Mouse (Mus musculus) MEL (cell line): ENCODE data around the gene Tango6. TPM values are rescaled to one million over a fixed set of nuclear protein-coding genes. Genes with fewer than 3 reads are reported as not detected.

Experiments used
- DNase-seq: peaks from one replicate; pipeline ENCODE4 v3.0.0; 2011; ENCODE audit warnings: low read depth, low spot score
- H3K27ac ChIP-seq: 2 replicates; pipeline ENCODE4 v1.5.1; 2012; ENCODE audit warnings: low read depth, mild to moderate bottlenecking, control low read depth, low read length, moderate library complexity; ENCODE audit not compliant: control insufficient read depth
- H3K27me3 ChIP-seq, 2 experiments: fragments of 150-350 bp in 1 of 2; sonication (generic) in 1 of 2; 2 replicates each; pipeline ENCODE4 v1.6.1; 2012; ENCODE audit warnings: low read length in 2 of 2, mild to moderate bottlenecking in 2 of 2, improper control_type of control experiment in 1 of 2, moderate library complexity in 1 of 2; ENCODE audit not compliant: insufficient read depth in 2 of 2, control insufficient read depth in 1 of 2
- H3K36me3 ChIP-seq, 2 experiments: 2 replicates each; pipeline ENCODE4 v1.6.1; 2012 to 2014; ENCODE audit warnings: low read length in 2 of 2, improper control_type of control experiment in 1 of 2, inconsistent platforms in 1 of 2, mild to moderate bottlenecking in 1 of 2; ENCODE audit not compliant: insufficient read depth in 2 of 2, control insufficient read depth in 1 of 2
- H3K4me1 ChIP-seq, 2 experiments: fragments of 150-350 bp in 1 of 2; sonication (generic) in 1 of 2; 2 replicates each; pipeline ENCODE4 v1.6.1; 2012; ENCODE audit warnings: low read length in 2 of 2, improper control_type of control experiment in 1 of 2, mild to moderate bottlenecking in 1 of 2; ENCODE audit not compliant: insufficient read depth in 2 of 2, control insufficient read depth in 1 of 2
- H3K4me3 ChIP-seq, 2 experiments: fragments of 150-350 bp in 1 of 2; sonication (generic) in 1 of 2; 2 replicates each; pipeline ENCODE4 v1.5.1; 2012; ENCODE audit warnings: low read depth in 2 of 2, low read length in 2 of 2, mild to moderate bottlenecking in 2 of 2, moderate library complexity in 2 of 2, control low read depth in 1 of 2, improper control_type of control experiment in 1 of 2; ENCODE audit not compliant: control insufficient read depth in 1 of 2, insufficient read depth in 1 of 2
- H3K79me2 ChIP-seq: 2 replicates; pipeline ENCODE4 v1.6.1; 2012; ENCODE audit warnings: mild to moderate bottlenecking, low read length, moderate library complexity; ENCODE audit not compliant: control insufficient read depth, poor library complexity, insufficient read depth
- H3K9ac ChIP-seq: 2 replicates; pipeline ENCODE4 v1.6.1; 2012; ENCODE audit warnings: low read depth, mild to moderate bottlenecking, control low read depth, low read length, moderate library complexity; ENCODE audit not compliant: control insufficient read depth, poor library complexity, severe bottlenecking
- H3K9me3 ChIP-seq: fragments of 150-350 bp; sonication (generic); replicated peaks from 2 replicates; pipeline ENCODE4 v1.6.1; 2012; ENCODE audit warnings: mild to moderate bottlenecking, low read length, improper control_type of control experiment, moderate library complexity; ENCODE audit not compliant: insufficient read depth
- CHD1 ChIP-seq: IDR thresholded peaks from 2 replicates; pipeline ENCODE4 v1.6.1; 2012; ENCODE audit warnings: low read depth, mild to moderate bottlenecking, inconsistent platforms, low read length, improper control_type of control experiment
- CTCF ChIP-seq, 3 experiments: IDR thresholded peaks in 2 of 3; conservative IDR thresholded peaks in 1 of 3; 2 replicates each; pipeline ENCODE4 v1.5.1; 2011 to 2012; ENCODE audit warnings: low read length in 3 of 3, low read depth in 2 of 3, mild to moderate bottlenecking in 2 of 3, improper control_type of control experiment in 1 of 3, inconsistent platforms in 1 of 3, mixed read lengths in 1 of 3, moderate library complexity in 1 of 3; ENCODE audit not compliant: control insufficient read depth in 1 of 3, insufficient read depth in 1 of 3, poor library complexity in 1 of 3, severe bottlenecking in 1 of 3
- ELF1 ChIP-seq: IDR thresholded peaks from 2 replicates; pipeline ENCODE4 v1.6.1; 2014; ENCODE audit warnings: low read depth, mild to moderate bottlenecking, inconsistent platforms, low read length, improper control_type of control experiment, moderate library complexity
- EP300 ChIP-seq, 2 experiments: IDR thresholded peaks; 2 replicates each; pipeline ENCODE4 v1.6.1; 2011; ENCODE audit warnings: improper control_type of control experiment in 2 of 2, low read length in 2 of 2, low read depth in 1 of 2, mild to moderate bottlenecking in 1 of 2
- ETS1 ChIP-seq: IDR thresholded peaks from 2 replicates; pipeline ENCODE4 v1.6.1; 2012; ENCODE audit warnings: low read depth, mild to moderate bottlenecking, inconsistent platforms, low read length, improper control_type of control experiment, moderate library complexity
- GABPA ChIP-seq: IDR thresholded peaks from 2 replicates; pipeline ENCODE4 v1.6.1; 2012; ENCODE audit warnings: low read depth, mild to moderate bottlenecking, inconsistent platforms, low read length, improper control_type of control experiment, moderate library complexity
- HCFC1 ChIP-seq: IDR thresholded peaks from 2 replicates; pipeline ENCODE4 v1.6.1; 2012; ENCODE audit warnings: low read depth, mild to moderate bottlenecking, inconsistent platforms, low read length, improper control_type of control experiment, moderate library complexity
- JUND ChIP-seq: IDR thresholded peaks from 2 replicates; pipeline ENCODE4 v1.6.1; 2011; ENCODE audit warnings: low read depth, mild to moderate bottlenecking, improper control_type of control experiment, low read length
- KAT2A ChIP-seq: conservative IDR thresholded peaks from 2 replicates; pipeline ENCODE4 v1.6.1; 2012; ENCODE audit warnings: low read depth, low read length, improper control_type of control experiment, inconsistent platforms
- MAX ChIP-seq: IDR thresholded peaks from 2 replicates; pipeline ENCODE4 v1.6.1; 2011; ENCODE audit warnings: low read length, improper control_type of control experiment
- MAZ ChIP-seq: IDR thresholded peaks from 2 replicates; pipeline ENCODE4 v1.6.1; 2012; ENCODE audit warnings: low read depth, mild to moderate bottlenecking, inconsistent platforms, low read length, improper control_type of control experiment
- MEF2A ChIP-seq: IDR thresholded peaks from 2 replicates; pipeline ENCODE4 v1.6.1; 2014; ENCODE audit warnings: low read depth, mild to moderate bottlenecking, inconsistent platforms, low read length, improper control_type of control experiment; ENCODE audit not compliant: poor library complexity, insufficient replicate concordance, severe bottlenecking; ENCODE audit errors: extremely low read depth
- NELFE ChIP-seq: IDR thresholded peaks from 2 replicates; pipeline ENCODE4 v1.6.1; 2011; ENCODE audit warnings: low read depth, low read length, improper control_type of control experiment
- POLR2A ChIP-seq, 2 experiments: IDR thresholded peaks; 2 replicates each; pipeline ENCODE4 v1.6.1; 2011 to 2012; ENCODE audit warnings: low read length in 2 of 2, mild to moderate bottlenecking in 2 of 2, control low read depth in 1 of 2, improper control_type of control experiment in 1 of 2, low read depth in 1 of 2, moderate library complexity in 1 of 2; ENCODE audit not compliant: control insufficient read depth in 1 of 2, insufficient read depth in 1 of 2, poor library complexity in 1 of 2
- POLR2AphosphoS5 ChIP-seq: IDR thresholded peaks from 2 replicates; pipeline ENCODE4 v1.6.1; 2012; ENCODE audit warnings: low read depth, borderline replicate concordance, mild to moderate bottlenecking, inconsistent platforms, low read length, moderate library complexity, mixed read lengths
- RAD21 ChIP-seq: IDR thresholded peaks from 2 replicates; pipeline ENCODE4 v1.6.1; 2011; ENCODE audit warnings: mild to moderate bottlenecking, low read depth, low read length, improper control_type of control experiment
- SIN3A ChIP-seq: IDR thresholded peaks from 2 replicates; pipeline ENCODE4 v1.6.1; 2012; ENCODE audit warnings: low read length, improper control_type of control experiment, inconsistent platforms
- SMC3 ChIP-seq: IDR thresholded peaks from 2 replicates; pipeline ENCODE4 v1.6.1; 2011; ENCODE audit warnings: low read depth, low read length, improper control_type of control experiment
- TAL1 ChIP-seq: IDR thresholded peaks from 2 replicates; pipeline ENCODE4 v1.6.1; 2012; ENCODE audit warnings: mild to moderate bottlenecking, inconsistent platforms, low read length, moderate library complexity, mixed read lengths
- TBP ChIP-seq: IDR thresholded peaks from 2 replicates; pipeline ENCODE4 v1.8.0; 2011; ENCODE audit warnings: low read depth, low read length, improper control_type of control experiment
- USF1 ChIP-seq: IDR thresholded peaks from 2 replicates; pipeline ENCODE4 v1.6.1; 2014; ENCODE audit warnings: low read depth, mild to moderate bottlenecking, inconsistent platforms, low read length, improper control_type of control experiment, moderate library complexity
- USF2 ChIP-seq, 2 experiments: IDR thresholded peaks; 2 replicates each; pipeline ENCODE4 v1.6.1; 2011 to 2012; ENCODE audit warnings: improper control_type of control experiment in 2 of 2, low read length in 2 of 2, borderline replicate concordance in 1 of 2, inconsistent platforms in 1 of 2, low read depth in 1 of 2, mild to moderate bottlenecking in 1 of 2; ENCODE audit not compliant: insufficient read depth in 1 of 2
- polyA plus RNA-seq, 2 experiments: library from polyadenylated mRNA; stranded (reverse) in 1 of 2; unstranded in 1 of 2; fragments of >175 nt in 1 of 2; fragments of >200 nt in 1 of 2; gene quantifications; 2 replicates each; pipeline versions ENCODE4 v1.2.1 to v1.2.4; 2012; ENCODE audit warnings: low replicate concordance in 2 of 2, low read depth in 1 of 2; ENCODE audit not compliant: insufficient read length in 2 of 2, insufficient read depth in 1 of 2, missing spikeins in 1 of 2
- total RNA-seq: library from RNA; depleted of rRNA; stranded (reverse); fragments of 300-350 nt; gene quantifications from 2 replicates; pipeline ENCODE4 v1.2.3, GENCODE M21; 2012

Gene Tango6
- total and polyA plus RNA-seq, 3 experiments = 3.0 to 6.1 TPM; not detected in 1

DNA sequence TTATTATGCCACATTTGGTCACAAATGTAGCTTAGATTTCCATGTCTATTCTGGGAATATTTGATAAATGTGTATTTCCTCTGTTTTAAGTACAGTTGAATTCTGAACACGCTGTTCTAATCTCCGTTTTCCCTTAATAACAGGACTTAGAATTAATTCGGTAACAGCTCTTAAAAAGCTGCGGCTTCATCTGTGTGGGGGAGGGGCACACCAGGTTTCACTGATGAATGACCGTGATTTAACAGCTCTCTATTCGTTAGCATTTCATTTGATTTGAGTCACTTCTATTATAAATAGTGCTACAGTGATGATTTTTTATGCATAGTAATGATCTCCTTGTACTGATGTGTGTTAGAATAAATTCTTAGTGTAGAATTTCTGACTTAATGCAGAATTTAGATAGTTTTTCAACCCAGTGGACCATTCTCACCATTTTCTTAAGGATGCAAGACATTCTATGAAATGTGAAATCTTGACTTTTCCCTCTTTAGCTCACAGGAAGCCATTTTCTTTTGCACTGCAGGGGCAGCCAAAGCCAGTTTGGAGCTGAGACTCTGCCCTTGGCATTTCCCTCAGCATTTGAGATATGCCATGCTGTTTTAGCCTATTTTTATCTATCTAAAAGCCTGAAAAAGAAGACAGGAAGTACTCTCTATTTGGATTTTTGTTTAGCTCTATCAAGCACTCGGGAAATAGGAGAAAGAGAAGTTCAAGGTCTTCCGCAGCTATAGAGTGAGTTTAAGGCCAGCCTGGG lies 91.9 kb downstream of the Tango6 start:
- Histone ChIP-seq H3K27me3 (no peaks in the 10 kb centered on the region), H3K27ac (no peak overlapping the region), H3K9me3 (no peaks in the 10 kb centered on the region), H3K4me1 (no peaks in the 10 kb centered on the region; a peak in 1 of 4 replicates), H3K79me2 (no peaks in the 10 kb centered on the region)
- no peak for DNase-seq
- TF ChIP-seq CHD1 (no peak), SMC3 (no peak), MAZ (no peak), EP300 (IDR thresholded peaks at IDR 0.05; ENCODE audit: low read depth in 1 of 2, low read length in 2 of 2) (no peak), NELFE (no peak), TBP (no peak), SIN3A (no peak)
- TF ChIP-seq, all 39 proteins: peak for 0
- Histone ChIP-seq H3K9ac (no peak overlapping the region), H3K36me3 (no peaks in the 10 kb centered on the region), H3K4me3 (no peak overlapping the region)

DNA sequence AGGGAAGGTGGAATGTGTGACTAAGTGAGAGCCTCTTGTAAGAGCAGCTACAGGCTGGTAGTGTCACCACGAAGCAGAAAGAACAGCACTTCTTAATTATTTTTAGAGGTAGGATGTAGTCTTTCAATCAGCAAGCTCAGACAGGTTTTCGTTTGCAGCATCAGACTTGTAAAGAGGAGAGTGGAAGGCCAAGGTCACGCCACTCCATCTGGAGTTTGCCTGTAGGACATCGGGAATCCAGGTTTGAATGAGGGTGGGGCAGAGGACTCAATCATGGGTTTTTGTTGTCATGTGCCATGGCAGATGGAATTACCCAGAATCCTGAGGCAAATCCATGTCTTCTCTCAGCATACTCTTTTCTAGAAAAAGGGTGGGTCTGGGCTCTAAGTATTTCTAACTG lies 106.8 kb downstream of the Tango6 start:
- H3K36me3 ChIP-seq = no peaks in the 10 kb centered on the region
- H3K9me3 ChIP-seq = no peaks in the 10 kb centered on the region
- DNase-seq = no peak
- TF ChIP-seq KAT2A (no peak), MAX (no peak), USF1 (no peak), USF2 (IDR thresholded peaks at IDR 0.05; ENCODE audit: borderline replicate concordance in 1 of 2, insufficient read depth in 1 of 2, low read depth in 1 of 2, low read length in 2 of 2) (no peak), MEF2A (no peak), SIN3A (no peak), ELF1 (no peak), POLR2AphosphoS5 (no peak), HCFC1 (no peak), ETS1 (no peak), JUND (no peak), GABPA (no peak), RAD21 (no peak), EP300 (IDR thresholded peaks at IDR 0.05; ENCODE audit: low read depth in 1 of 2, low read length in 2 of 2) (no peak), POLR2A (IDR thresholded peaks at IDR 0.05; ENCODE audit: control insufficient read depth in 1 of 2, insufficient read depth in 1 of 2, low read depth in 1 of 2, low read length in 2 of 2, poor library complexity in 1 of 2) (no peak), TAL1 (no peak), SMC3 (no peak), CTCF (IDR thresholded peaks at IDR 0.05 in 2 of 3, conservative IDR thresholded peaks at IDR 0.05 in 1 of 3; ENCODE audit: control insufficient read depth in 1 of 3, insufficient read depth in 1 of 3, low read depth in 2 of 3, low read length in 3 of 3, poor library complexity in 1 of 3, severe bottlenecking in 1 of 3) (no peak)
- no peaks in the 10 kb centered on the region for H3K27me3 ChIP-seq
- H3K4me3 ChIP-seq = no peak overlapping the region
- H3K79me2 ChIP-seq = no peaks in the 10 kb centered on the region
- H3K9ac ChIP-seq = no peak overlapping the region
- H3K4me1 ChIP-seq = no peaks in the 10 kb centered on the region
- H3K27ac ChIP-seq = no peak overlapping the region
